Comparison of ENCODE assay signal across 13 mouse cellular contexts in genomic region chr15:83043362-83043708, GRCm38 (mm10). TPM values are rescaled to one million over a fixed set of nuclear protein-coding genes. Genes with fewer than 3 reads are reported as not detected.
DNase-seq lines count a peak whose midpoint lies in the region; ATAC-seq and TF ChIP-seq lines count a peak whose summit lies in the region.
"Had no signal": no experiment of that assay in that cellular context is flagged by ENCODE, and none has a peak within 500 bp of the region (broad histone marks: within the 10 kb centered on the region; RNA-seq: fewer than 3 reads in every experiment).

No protein-coding gene starts in this region.

- TF ChIP-seq EP300 in liver, postnatal 0 days (IDR thresholded peaks at IDR 0.05; ENCODE audit: low read depth) = no peak

- peak overlapping the region; percentile 28; the same call in 1 of the 2 replicates for H3K9ac ChIP-seq in heart, embryonic 13.5 days
- H3K9ac ChIP-seq in embryonic facial prominence, embryonic 13.5 days = 0 out of 2 replicates have a peak overlapping the region, but pooled peaks have one; percentile 17
- H3K9ac ChIP-seq in hindbrain, embryonic 16.5 days (ENCODE audit: low read depth, low read length) = peak overlapping the region; percentile 42; the same call in 1 of the 2 replicates
- peak overlapping the region; percentile 33 for H3K9ac ChIP-seq in midbrain, embryonic 15.5 days
- H3K9ac ChIP-seq in liver, postnatal 0 days (replicated peaks) = no peak overlapping the region

- DNase-seq in heart, adult 9 months (ENCODE audit: low spot score in 2 of 2) = no peak
- no peak for DNase-seq in liver, postnatal 0 days
- DNase-seq in cerebellum, postnatal 4 days (ENCODE audit: low spot score in 2 of 2) = no peak
- no peak for DNase-seq in cerebellum, postnatal 25 days
- DNase-seq: adrenal gland, postnatal 36 days; cerebellum, adult 11-12 months; gastrocnemius, postnatal 36 days; lung, postnatal 4 days had no signal

- WGBS in heart, embryonic 13.5 days = 76% methylated on average over 22 of the region's 22 CpGs
- 55% methylated on average over 22 of the region's 22 CpGs for WGBS in embryonic facial prominence, embryonic 13.5 days
- WGBS in hindbrain, embryonic 16.5 days = 68% methylated on average over 22 of the region's 22 CpGs
- 61% methylated on average over 22 of the region's 22 CpGs for WGBS in midbrain, embryonic 15.5 days
- WGBS in liver, postnatal 0 days (ENCODE audit: insufficient replicate concordance) = 72% methylated on average over 22 of the region's 22 CpGs

- peaks cover 13% of the 10 kb centered on the region; the same call in 1 of the 2 replicates for H3K27me3 ChIP-seq in heart, embryonic 13.5 days (replicated peaks)
- no peaks in the 10 kb centered on the region for H3K27me3 ChIP-seq in embryonic facial prominence, embryonic 13.5 days
- no peaks in the 10 kb centered on the region for H3K27me3 ChIP-seq in hindbrain, embryonic 16.5 days (replicated peaks; ENCODE audit: control insufficient read depth, insufficient read depth, low read length)
- no peaks in the 10 kb centered on the region; the same call in 1 of the 2 replicates for H3K27me3 ChIP-seq in midbrain, embryonic 15.5 days (replicated peaks)
- no peaks in the 10 kb centered on the region for H3K27me3 ChIP-seq in liver, postnatal 0 days (ENCODE audit: insufficient read depth, low read length)

- H3K36me3 ChIP-seq in heart, embryonic 13.5 days = no peaks in the 10 kb centered on the region
- no peaks in the 10 kb centered on the region for H3K36me3 ChIP-seq in embryonic facial prominence, embryonic 13.5 days
- no peaks in the 10 kb centered on the region for H3K36me3 ChIP-seq in hindbrain, embryonic 16.5 days (ENCODE audit: control insufficient read depth, insufficient read depth, low read length)
- H3K36me3 ChIP-seq in midbrain, embryonic 15.5 days (replicated peaks) = no peaks in the 10 kb centered on the region
- H3K36me3 ChIP-seq in liver, postnatal 0 days (replicated peaks; ENCODE audit: insufficient read depth, low read length) = no peaks in the 10 kb centered on the region

- ATAC-seq in heart, embryonic 13.5 days (ENCODE audit: extremely low read depth, insufficient number of reproducible peaks, low FRiP score, low TSS enrichment) = no peak
- no peak for ATAC-seq in embryonic facial prominence, embryonic 13.5 days (ENCODE audit: insufficient number of reproducible peaks, insufficient read depth, low FRiP score, low TSS enrichment, low read depth)
- ATAC-seq in hindbrain, embryonic 16.5 days = no peak
- ATAC-seq in midbrain, embryonic 15.5 days (replicated peaks) = 0 out of 2 replicates have a peak, but pooled peaks have one; percentile 3
- ATAC-seq in liver, postnatal 0 days = no peak
- ATAC-seq: inflammation-experienced regulatory T-cells, adult 6 months had no signal

- 0 out of 2 replicates have a peak overlapping the region, but pooled peaks have one; percentile 33 for H3K4me2 ChIP-seq in heart, embryonic 13.5 days
- peak overlapping the region; percentile 43 for H3K4me2 ChIP-seq in embryonic facial prominence, embryonic 13.5 days
- H3K4me2 ChIP-seq in hindbrain, embryonic 16.5 days (ENCODE audit: low read length) = peak overlapping the region; percentile 50
- peak overlapping the region; percentile 42 for H3K4me2 ChIP-seq in midbrain, embryonic 15.5 days
- no peak overlapping the region for H3K4me2 ChIP-seq in liver, postnatal 0 days (ENCODE audit: low read depth, low read length)

- peaks cover 35% of the 10 kb centered on the region for H3K4me1 ChIP-seq in heart, embryonic 13.5 days
- peaks cover 54% of the 10 kb centered on the region for H3K4me1 ChIP-seq in embryonic facial prominence, embryonic 13.5 days
- peaks cover 12% of the 10 kb centered on the region for H3K4me1 ChIP-seq in hindbrain, embryonic 16.5 days (ENCODE audit: control insufficient read depth, insufficient read depth, low read depth, low read length)
- peaks cover 40% of the 10 kb centered on the region for H3K4me1 ChIP-seq in midbrain, embryonic 15.5 days
- no peaks in the 10 kb centered on the region for H3K4me1 ChIP-seq in liver, postnatal 0 days (ENCODE audit: insufficient read depth)

- no peak for TF ChIP-seq CTCF in liver, postnatal 0 days (IDR thresholded peaks at IDR 0.05; ENCODE audit: low read depth)

- no peak overlapping the region for H3K4me3 ChIP-seq in heart, embryonic 13.5 days
- 0 out of 2 replicates have a peak overlapping the region, but pooled peaks have one; percentile 5 for H3K4me3 ChIP-seq in embryonic facial prominence, embryonic 13.5 days
- H3K4me3 ChIP-seq in hindbrain, embryonic 16.5 days (ENCODE audit: low read length) = no peak overlapping the region
- peak overlapping the region; percentile 14 for H3K4me3 ChIP-seq in midbrain, embryonic 15.5 days
- H3K4me3 ChIP-seq in liver, postnatal 0 days (ENCODE audit: low read depth, low read length) = no peak overlapping the region

- H3K9me3 ChIP-seq in heart, embryonic 13.5 days = peaks cover 8% of the 10 kb centered on the region
- no peaks in the 10 kb centered on the region for H3K9me3 ChIP-seq in embryonic facial prominence, embryonic 13.5 days
- H3K9me3 ChIP-seq in hindbrain, embryonic 16.5 days (ENCODE audit: control insufficient read depth, low read length) = no peaks in the 10 kb centered on the region; the same call in 1 of the 2 replicates
- no peaks in the 10 kb centered on the region for H3K9me3 ChIP-seq in midbrain, embryonic 15.5 days
- H3K9me3 ChIP-seq in liver, postnatal 0 days (ENCODE audit: low read length) = no peaks in the 10 kb centered on the region

- H3K27ac ChIP-seq in heart, embryonic 13.5 days (replicated peaks) = no peak overlapping the region
- H3K27ac ChIP-seq in embryonic facial prominence, embryonic 13.5 days = peak overlapping the region; percentile 30
- no peak overlapping the region; the same call in 1 of the 2 replicates for H3K27ac ChIP-seq in hindbrain, embryonic 16.5 days (ENCODE audit: low read depth, low read length)
- H3K27ac ChIP-seq in midbrain, embryonic 15.5 days = peak overlapping the region; percentile 81
- no peak overlapping the region for H3K27ac ChIP-seq in liver, postnatal 0 days (ENCODE audit: low read depth)

RNA-seq across cellular contexts. Expression of gene Nfam1, which starts 10.2 kb away (rescaled TPM):
- 2.0 and 2.1 TPM in 2 replicates for polyA plus RNA-seq in heart, embryonic 13.5 days (2015; fragmentation: Nextera tagmentation; extraction: Ambion mirVana)
- 3.6 and 3.7 TPM in 2 replicates for polyA plus RNA-seq in embryonic facial prominence, embryonic 13.5 days (2015; fragmentation: Nextera tagmentation; extraction: Ambion mirVana)
- polyA plus RNA-seq in hindbrain, embryonic 16.5 days (2015; fragmentation: Nextera tagmentation; extraction: Ambion mirVana) = 2.2 and 2.5 TPM in 2 replicates
- polyA plus RNA-seq in midbrain, embryonic 15.5 days (2015; fragmentation: Nextera tagmentation; extraction: Ambion mirVana) = 2.9 TPM in 2 replicates
- 9.4 and 10.4 TPM in 2 replicates for polyA plus RNA-seq in liver, postnatal 0 days (2015; fragmentation: Nextera tagmentation; extraction: Ambion mirVana)

RNA-seq across cellular contexts. Expression of gene Serhl, which starts 46.0 kb away (rescaled TPM):
- 61.0 and 62.8 TPM in 2 replicates for polyA plus RNA-seq in heart, embryonic 13.5 days (2015; fragmentation: Nextera tagmentation; extraction: Ambion mirVana)
- 60.9 and 68.9 TPM in 2 replicates for polyA plus RNA-seq in embryonic facial prominence, embryonic 13.5 days (2015; fragmentation: Nextera tagmentation; extraction: Ambion mirVana)
- polyA plus RNA-seq in hindbrain, embryonic 16.5 days (2015; fragmentation: Nextera tagmentation; extraction: Ambion mirVana) = 34.2 and 36.4 TPM in 2 replicates
- polyA plus RNA-seq in midbrain, embryonic 15.5 days (2015; fragmentation: Nextera tagmentation; extraction: Ambion mirVana) = 24.9 and 27.8 TPM in 2 replicates
- polyA plus RNA-seq in liver, postnatal 0 days (2015; fragmentation: Nextera tagmentation; extraction: Ambion mirVana) = 24.2 and 24.3 TPM in 2 replicates

RNA-seq across cellular contexts. Expression of gene Tcf20, which starts 55.7 kb away (rescaled TPM):
- polyA plus RNA-seq in heart, embryonic 13.5 days (2015; fragmentation: Nextera tagmentation; extraction: Ambion mirVana) = 4.6 and 4.8 TPM in 2 replicates
- 15.2 and 15.8 TPM in 2 replicates for polyA plus RNA-seq in embryonic facial prominence, embryonic 13.5 days (2015; fragmentation: Nextera tagmentation; extraction: Ambion mirVana)
- polyA plus RNA-seq in hindbrain, embryonic 16.5 days (2015; fragmentation: Nextera tagmentation; extraction: Ambion mirVana) = 9.3 TPM in 2 replicates
- 15.1 and 15.9 TPM in 2 replicates for polyA plus RNA-seq in midbrain, embryonic 15.5 days (2015; fragmentation: Nextera tagmentation; extraction: Ambion mirVana)
- 1.6 and 1.8 TPM in 2 replicates for polyA plus RNA-seq in liver, postnatal 0 days (2015; fragmentation: Nextera tagmentation; extraction: Ambion mirVana)

Comparison
In these comparisons a context has a peak if more than half of its experiments do, and no peak if none do; other contexts are left out.
1. H3K27ac ChIP-seq: peak in embryonic facial prominence, embryonic 13.5 days (single experiment) and midbrain, embryonic 15.5 days (single experiment); none in heart, embryonic 13.5 days (single experiment), hindbrain, embryonic 16.5 days (single experiment) and liver, postnatal 0 days (single experiment).
2. H3K4me3 ChIP-seq: peak in embryonic facial prominence, embryonic 13.5 days (single experiment) and midbrain, embryonic 15.5 days (single experiment); none in heart, embryonic 13.5 days (single experiment), hindbrain, embryonic 16.5 days (single experiment) and liver, postnatal 0 days (single experiment).